Mouse (Mus musculus) monocyte, adult 2 months (primary cell): ENCODE measurements at regions not wholly inside any gene's neighbourhood (a gene's known extent, or its start where the extent isn't known, plus 50 kb on each side); places are given as distances from the start of the nearest gene placed in this dataset.
"Not testable (repeated sequence)": the region's sequence is repeated elsewhere in the genome, so short reads cannot be mapped to it uniquely, and the experiment has no call there.

Experiments used
- DNase-seq, 2 experiments: peaks; one replicate each; pipeline ENCODE4 v3.0.0; 2022; ENCODE audit warnings: low spot score in 2 of 2, low read depth in 1 of 2

DNA sequence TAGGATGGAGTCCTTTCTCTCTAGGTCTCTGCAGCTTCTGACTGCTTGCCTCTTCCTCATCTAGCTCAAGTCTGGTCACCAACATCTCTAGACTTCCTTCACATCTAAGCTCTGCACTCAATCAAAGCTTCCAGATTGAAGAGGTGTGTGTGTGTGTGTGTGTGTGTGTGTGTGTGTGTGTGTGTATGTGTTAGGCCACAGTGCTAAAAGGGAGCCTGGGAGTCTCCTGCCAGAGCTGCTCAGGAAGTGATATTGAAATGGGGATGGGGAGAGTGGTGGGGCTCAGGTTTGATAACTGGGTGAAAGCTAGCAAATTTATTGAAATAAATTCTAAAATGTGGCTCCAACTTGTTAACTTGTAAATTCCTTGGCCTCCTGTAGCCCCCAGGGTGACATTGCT is 73.3 kb downstream of the Gm31371 start:
- DNase-seq: not testable (repeated sequence)

- peak in 1 of 2 experiments; percentile 28 for DNase-seq
These were observed 76.5 kb downstream of the Gm31371 start for GRCm38 (mm10) chr8:19979536-19980345.

- DNase-seq: not testable (repeated sequence)
These were observed 77.1 kb downstream of the Gm31371 start for GRCm38 (mm10) chr8:19980346-19980726.

GRCm38 (mm10) chr8:20008106-20008505 is 104.9 kb downstream of the Gm31371 start:
- DNase-seq: not testable (repeated sequence)

GRCm38 (mm10) chr8:20010947-20011346 is 107.8 kb downstream of the Gm31371 start:
- DNase-seq: not testable (repeated sequence)

DNA sequence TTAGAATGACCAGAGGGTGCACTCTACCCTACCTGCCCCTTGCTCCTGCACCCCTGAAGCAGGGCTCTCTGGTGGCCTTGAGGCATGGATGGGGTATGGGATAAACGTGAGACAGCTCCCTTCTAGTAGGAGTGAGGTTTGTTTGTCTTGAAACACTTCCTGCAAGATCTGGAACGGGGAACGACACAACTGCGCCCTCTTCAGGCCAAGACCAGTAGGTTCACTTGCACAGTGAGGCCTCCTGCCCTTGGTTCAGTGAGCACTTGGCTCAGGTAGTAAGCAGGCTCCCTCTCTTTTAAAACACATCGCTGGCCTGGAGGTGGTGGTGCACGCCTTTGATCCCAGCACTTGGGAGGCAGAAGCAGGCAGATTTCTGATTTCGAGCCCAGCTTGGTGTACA is 110.1 kb downstream of the Gm31371 start:
- not testable (repeated sequence) for DNase-seq

- DNase-seq: not testable (repeated sequence)
These were observed 111.4 kb downstream of the Gm31371 start for GRCm38 (mm10) chr8:20014451-20015130.

GRCm38 (mm10) chr8:20015411-20016081 is 112.4 kb downstream of the Gm31371 start:
- not testable (repeated sequence) for DNase-seq

DNA sequence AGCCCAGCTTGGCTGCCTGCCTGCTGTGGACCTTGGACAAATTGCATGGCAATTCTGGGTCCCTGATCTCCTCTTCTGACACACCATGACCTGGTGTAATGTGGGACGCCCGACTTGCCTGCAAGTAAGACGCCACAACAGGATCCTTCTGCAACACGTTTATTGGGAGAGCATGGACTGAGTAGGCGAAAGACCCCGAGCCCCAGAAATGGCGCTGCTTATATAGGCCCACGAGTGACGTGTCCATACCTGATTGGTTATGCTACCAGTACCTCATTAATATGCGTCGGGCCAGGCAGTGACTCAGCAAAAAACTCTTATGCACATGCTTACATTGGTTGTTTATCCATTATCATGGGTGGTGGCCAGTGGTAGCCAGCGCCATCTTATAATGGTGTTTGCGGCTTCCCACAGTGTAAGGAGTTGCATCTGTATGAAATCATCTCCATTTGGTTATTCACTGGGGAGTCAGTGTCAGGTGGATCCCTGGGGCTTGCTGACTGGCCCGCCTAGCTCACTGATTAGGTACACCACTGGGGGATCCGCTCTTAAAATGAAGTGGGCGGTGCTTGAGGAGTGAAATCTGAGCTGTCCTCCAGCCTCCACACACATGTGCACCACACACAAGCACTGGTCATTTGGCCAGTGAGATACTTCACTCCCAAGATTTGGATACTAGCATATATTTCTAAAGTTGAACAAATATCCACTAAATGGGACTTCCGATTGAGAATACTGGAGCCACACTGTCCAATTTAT is 113.1 kb downstream of the Gm31371 start:
- DNase-seq: peak in 1 of 2 experiments; percentile 32

DNA sequence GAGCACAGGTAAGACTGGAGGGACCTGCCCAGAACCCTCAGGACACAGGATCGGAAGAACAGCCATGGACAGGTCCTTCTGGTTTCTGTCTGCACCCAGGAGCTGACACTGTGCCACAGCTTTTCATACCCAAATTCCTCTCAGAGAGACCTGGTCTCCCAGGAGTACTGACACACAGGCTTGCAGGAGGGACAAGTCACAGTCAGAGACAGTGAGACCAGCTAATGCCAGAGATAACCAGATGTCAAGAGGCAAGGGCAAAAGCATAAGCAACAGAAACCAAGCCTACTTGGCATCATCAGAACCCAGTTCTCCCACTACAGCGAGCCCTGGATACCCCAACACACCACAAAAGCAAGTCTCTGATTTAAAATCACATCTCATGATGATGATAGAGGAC is 122.3 kb downstream of the Gm31371 start:
- not testable (repeated sequence) for DNase-seq

GRCm38 (mm10) chr8:20027956-20028355 is 124.8 kb downstream of the Gm31371 start:
- not testable (repeated sequence) for DNase-seq

GRCm38 (mm10) chr8:20030131-20030530 is 126.9 kb downstream of the Gm31371 start:
- not testable (repeated sequence) for DNase-seq

- peak in 1 of 2 experiments; percentile 7 for DNase-seq
These were observed 154.4 kb downstream of the Gm31371 start for GRCm38 (mm10) chr8:20057626-20058025.

- not testable (repeated sequence) for DNase-seq
These were observed 194.9 kb downstream of the Gm31371 start for GRCm38 (mm10) chr8:20098121-20098520.

- not testable (repeated sequence) for DNase-seq
These were observed 197.0 kb downstream of the Gm31371 start for GRCm38 (mm10) chr8:20100241-20100640.

DNA sequence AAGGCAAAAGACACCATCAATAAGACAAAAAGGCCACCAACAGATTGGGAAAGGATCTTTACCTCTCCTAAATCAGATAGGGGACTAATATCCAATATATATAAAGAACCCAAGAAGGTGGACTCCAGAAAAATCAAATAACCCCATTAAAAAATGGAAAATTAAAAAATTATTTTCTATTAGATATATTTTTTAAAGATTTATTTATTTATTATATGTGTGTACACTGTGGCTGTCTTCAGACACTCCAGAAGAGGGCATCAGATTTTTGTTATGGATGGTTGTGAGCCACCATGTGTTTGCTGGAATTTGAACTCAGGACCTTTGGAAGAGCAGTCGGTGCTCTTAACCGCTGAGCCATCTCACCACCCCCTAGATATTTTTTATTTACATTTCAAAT is 199.2 kb downstream of the Gm31371 start:
- DNase-seq: not testable (repeated sequence)

DNA sequence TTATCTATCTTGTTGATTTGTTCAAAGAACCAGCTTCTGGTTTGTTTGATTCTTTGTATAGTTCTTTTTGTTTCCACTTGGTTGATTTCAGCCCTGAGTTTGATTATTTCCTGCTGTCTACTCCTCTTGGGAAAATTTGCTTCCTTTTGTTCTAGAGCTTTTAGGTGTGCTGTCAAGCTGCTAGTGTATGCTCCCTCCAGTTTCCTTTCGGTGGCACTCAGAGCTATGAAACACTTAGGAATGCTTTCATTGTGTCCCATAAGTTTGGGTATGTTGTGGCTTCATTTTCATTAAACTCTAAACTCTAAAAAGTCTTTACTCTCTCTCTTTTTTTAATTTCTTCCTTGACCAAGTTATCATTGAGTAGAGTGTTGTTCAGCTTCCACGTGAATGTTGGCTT is 204.0 kb downstream of the Gm31371 start:
- DNase-seq: not testable (repeated sequence)

DNA sequence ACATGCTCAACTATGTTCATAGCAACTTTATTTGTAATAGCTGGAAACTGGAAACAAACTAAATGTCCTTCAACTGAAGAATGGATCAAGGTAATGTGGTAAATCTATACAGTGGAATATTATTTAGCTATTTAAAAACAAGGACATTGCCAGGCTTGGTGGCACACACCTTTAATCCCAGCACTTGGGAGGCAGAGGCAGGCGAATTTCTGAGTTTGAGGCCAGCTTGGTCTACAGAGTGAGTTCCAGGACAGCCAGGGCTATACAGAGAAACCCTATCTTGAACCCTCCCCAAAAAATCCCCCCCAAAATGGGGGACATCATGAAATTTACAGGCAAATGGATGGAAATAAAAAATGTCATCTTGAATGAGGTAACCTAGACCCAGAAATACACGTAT is 213.6 kb downstream of the Gm31371 start:
- DNase-seq: peak in 1 of 2 experiments; percentile 26

- not testable (repeated sequence) for DNase-seq
These were observed 216.4 kb downstream of the Gm31371 start for GRCm38 (mm10) chr8:20119581-20119980.

DNA sequence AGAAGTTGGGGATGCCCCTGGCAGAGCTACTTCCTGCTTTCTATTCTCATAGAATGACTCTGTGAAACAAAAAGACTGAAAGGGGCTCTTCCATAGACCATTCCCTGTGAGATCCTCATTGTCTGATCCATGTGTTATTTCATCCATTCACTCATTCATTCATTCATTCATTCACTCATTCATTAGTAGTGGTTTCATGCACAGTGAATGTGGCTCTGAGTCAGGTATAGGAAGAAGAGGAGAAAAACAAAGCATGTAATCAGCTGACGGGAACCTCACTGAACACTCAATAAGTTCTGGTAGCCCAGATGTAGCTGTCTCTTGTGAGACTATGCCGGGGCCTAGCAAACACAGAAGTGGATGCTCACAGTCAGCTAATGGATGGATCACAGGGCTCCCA is 217.0 kb downstream of the Gm31371 start:
- DNase-seq: peak in 1 of 2 experiments; percentile 15

DNA sequence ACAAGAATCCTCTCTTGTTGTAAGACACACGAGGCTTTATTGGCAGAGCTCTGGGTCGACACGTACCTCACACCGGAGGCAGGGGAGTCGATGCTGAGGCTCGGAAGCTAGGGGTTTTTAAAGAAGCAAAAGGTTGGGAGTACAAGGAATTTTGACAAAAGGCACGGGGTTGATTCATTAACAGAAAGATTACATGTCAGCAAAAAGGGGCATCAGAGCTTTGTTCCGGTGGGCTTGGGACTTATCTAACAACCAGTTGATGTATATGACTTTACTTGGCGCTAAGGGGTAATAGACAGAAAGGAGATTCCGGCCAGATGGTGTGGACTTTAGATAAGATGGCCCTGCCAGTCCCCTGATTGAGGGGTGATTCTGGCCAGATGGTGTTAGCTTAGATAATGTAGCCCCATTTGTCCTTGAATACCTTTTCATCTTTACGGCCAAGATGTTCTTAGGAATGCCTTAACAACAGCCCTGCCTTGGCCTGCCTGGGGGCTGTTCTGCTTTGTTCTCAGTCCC is 218.3 kb downstream of the Gm31371 start:
- not testable (repeated sequence) for DNase-seq
